Comparison of ENCODE assay signal across 8 mouse cellular contexts in the genomic region with DNA sequence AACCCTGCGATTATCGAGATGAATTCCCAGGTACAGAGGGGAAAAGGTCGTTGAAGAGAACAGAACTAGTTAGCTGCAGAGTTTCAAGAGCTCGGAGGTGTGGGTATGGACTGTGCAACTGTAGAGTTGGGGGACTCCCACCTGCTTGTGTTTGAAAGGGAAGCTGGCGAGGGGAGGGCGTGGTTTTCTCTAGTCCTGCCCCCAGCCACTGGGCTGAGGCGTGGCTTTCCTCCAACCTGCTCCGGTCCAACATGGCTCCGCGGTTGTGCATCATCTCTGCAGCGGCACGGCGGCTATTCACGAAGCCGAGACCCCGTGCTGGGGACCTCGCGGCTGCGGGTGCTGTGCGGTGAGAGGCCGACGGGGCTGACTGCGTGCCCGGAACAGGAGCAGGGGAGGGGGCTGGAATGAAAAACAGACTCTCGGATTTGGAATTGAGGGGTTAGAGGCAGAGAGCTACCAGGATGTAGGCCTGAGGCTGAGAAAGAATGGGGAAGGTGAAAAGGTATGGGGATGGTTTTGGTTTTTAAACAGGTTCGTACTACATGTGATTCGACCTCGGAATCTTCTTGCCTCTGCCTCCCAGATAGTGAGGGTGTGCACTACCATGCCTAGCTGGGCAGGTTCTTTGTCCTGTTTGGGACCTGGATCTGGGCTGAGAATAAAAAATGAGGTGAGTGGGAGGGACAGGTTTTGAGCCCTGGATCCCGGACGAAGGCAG. TPM values are rescaled to one million over a fixed set of nuclear protein-coding genes. Genes with fewer than 3 reads are reported as not detected.
DNase-seq lines count a peak whose midpoint lies in the region; ATAC-seq lines count a peak whose summit lies in the region.

Gene Nipsnap1, plus strand, starts transcription at position 197 of the 721 bp plus-strand sequence.

- H3K4me1 ChIP-seq in embryonic facial prominence, embryonic 10.5 days = peaks cover 13% of the 10 kb centered on the region
- peaks cover 6% of the 10 kb centered on the region for H3K4me1 ChIP-seq in limb, embryonic 11.5 days (ENCODE audit: control insufficient read depth, insufficient read depth, low read length)
- peaks cover 14% of the 10 kb centered on the region for H3K4me1 ChIP-seq in midbrain, embryonic 13.5 days (replicated peaks)

- H3K9ac ChIP-seq in limb, embryonic 11.5 days (ENCODE audit: low read length) = peak within 1 kb of the TSS; percentile 78
- H3K9ac ChIP-seq in midbrain, embryonic 13.5 days (replicated peaks) = peak within 1 kb of the TSS; percentile 84

- H3K4me2 ChIP-seq in limb, embryonic 11.5 days (ENCODE audit: low read depth, severe bottlenecking) = peak within 1 kb of the TSS; percentile 85
- peak within 1 kb of the TSS; percentile 84 for H3K4me2 ChIP-seq in midbrain, embryonic 13.5 days (replicated peaks)

- whole genome bisulfite sequencing in embryonic facial prominence, embryonic 10.5 days = 1% methylated on average over 30 of the region's 30 CpGs
- WGBS in limb, embryonic 11.5 days = 1% methylated on average over 30 of the region's 30 CpGs
- WGBS in midbrain, embryonic 13.5 days = under 1% methylated on average over 30 of the region's 30 CpGs

- peak within 1 kb of the TSS; percentile 90 for H3K27ac ChIP-seq in embryonic facial prominence, embryonic 10.5 days (replicated peaks)
- no peak within 1 kb of the TSS for H3K27ac ChIP-seq in limb, embryonic 11.5 days (replicated peaks; ENCODE audit: low read depth, low read length)
- H3K27ac ChIP-seq in midbrain, embryonic 13.5 days = peak within 1 kb of the TSS; percentile 75

- H3K9me3 ChIP-seq in embryonic facial prominence, embryonic 10.5 days = peaks cover 4% of the 10 kb centered on the region; the same call in 1 of the 2 replicates
- H3K9me3 ChIP-seq in limb, embryonic 11.5 days (ENCODE audit: control insufficient read depth, low read length) = no peaks in the 10 kb centered on the region
- H3K9me3 ChIP-seq in midbrain, embryonic 13.5 days = no peaks in the 10 kb centered on the region

- peak; percentile 87 for ATAC-seq in limb, embryonic 11.5 days (ENCODE audit: insufficient number of reproducible peaks, low FRiP score, low TSS enrichment, low read depth)
- ATAC-seq in midbrain, embryonic 13.5 days = peak; percentile 93

- peaks cover 15% of the 10 kb centered on the region for H3K36me3 ChIP-seq in embryonic facial prominence, embryonic 10.5 days (replicated peaks)
- H3K36me3 ChIP-seq in limb, embryonic 11.5 days (ENCODE audit: control insufficient read depth, insufficient read depth, low read length) = peaks cover 2% of the 10 kb centered on the region; the same call in 1 of the 2 replicates
- peaks cover 11% of the 10 kb centered on the region for H3K36me3 ChIP-seq in midbrain, embryonic 13.5 days

- H3K27me3 ChIP-seq in embryonic facial prominence, embryonic 10.5 days (replicated peaks; ENCODE audit: low read depth, poor library complexity, severe bottlenecking) = no peaks in the 10 kb centered on the region
- no peaks in the 10 kb centered on the region for H3K27me3 ChIP-seq in limb, embryonic 11.5 days (ENCODE audit: control insufficient read depth, insufficient read depth, low read length)
- no peaks in the 10 kb centered on the region for H3K27me3 ChIP-seq in midbrain, embryonic 13.5 days

- DNase-seq in 3134 (ENCODE audit: extremely low read depth, insufficient read length, low spot score) = peak; percentile 78
- peak; percentile 88 for DNase-seq in adrenal gland, postnatal 14 days
- DNase-seq in embryonic facial prominence, embryonic 10.5 days (ENCODE audit: low spot score) = peak; percentile 89
- DNase-seq in heart, adult 11 months = peak; percentile 95
- peak; percentile 89 for DNase-seq in kidney, adult 18-20 months
- DNase-seq in limb, embryonic 11.5 days (ENCODE audit: low spot score) = peak; percentile 92
- peak; percentile 70 for DNase-seq in spleen, adult 12 weeks (ENCODE audit: low spot score)

- peak within 1 kb of the TSS; percentile 88 for H3K4me3 ChIP-seq in embryonic facial prominence, embryonic 10.5 days
- H3K4me3 ChIP-seq in limb, embryonic 11.5 days (ENCODE audit: low read depth, low read length) = peak within 1 kb of the TSS; percentile 71
- peak within 1 kb of the TSS; percentile 75 for H3K4me3 ChIP-seq in midbrain, embryonic 13.5 days (replicated peaks)

RNA-seq across cellular contexts. Expression of gene Nipsnap1, which starts in this region (rescaled TPM):
- 23.1 and 41.1 TPM in 2 replicates for total RNA-seq in adrenal gland, postnatal 14 days (2021)
- polyA plus RNA-seq in embryonic facial prominence, embryonic 10.5 days (2016; fragmentation: Nextera tagmentation; extraction: Ambion mirVana) = 88.1 and 91.7 TPM in 2 replicates
- 76.8 and 80.2 TPM in 2 replicates for polyA plus RNA-seq in limb, embryonic 11.5 days (2014; fragmentation: Nextera tagmentation; extraction: Ambion mirVana)
- 139 and 142 TPM in 2 replicates for polyA plus RNA-seq in midbrain, embryonic 13.5 days (2015; fragmentation: Nextera tagmentation; extraction: Ambion mirVana)
